Mouse (Mus musculus): ENCODE measurements at regions not wholly inside any gene's neighbourhood (a gene's known extent, or its start where the extent isn't known, plus 50 kb on each side); places are given as distances from the start of the nearest gene placed in this dataset.
"Not testable (repeated sequence)": the region's sequence is repeated elsewhere in the genome, so short reads cannot be mapped to it uniquely, and the experiment has no call there.

GRCm38 (mm10) chr10:38704762-38705130 lies 116.8 kb downstream of the Rfpl4b start:
- in situ Hi-C loops (cut with MboI, MseI) = not testable (repeated sequence)

GRCm38 (mm10) chr10:38703954-38704761 lies 117.4 kb downstream of the Rfpl4b start:
- in situ Hi-C loops (cut with MboI, MseI) = no loop called here

DNA sequence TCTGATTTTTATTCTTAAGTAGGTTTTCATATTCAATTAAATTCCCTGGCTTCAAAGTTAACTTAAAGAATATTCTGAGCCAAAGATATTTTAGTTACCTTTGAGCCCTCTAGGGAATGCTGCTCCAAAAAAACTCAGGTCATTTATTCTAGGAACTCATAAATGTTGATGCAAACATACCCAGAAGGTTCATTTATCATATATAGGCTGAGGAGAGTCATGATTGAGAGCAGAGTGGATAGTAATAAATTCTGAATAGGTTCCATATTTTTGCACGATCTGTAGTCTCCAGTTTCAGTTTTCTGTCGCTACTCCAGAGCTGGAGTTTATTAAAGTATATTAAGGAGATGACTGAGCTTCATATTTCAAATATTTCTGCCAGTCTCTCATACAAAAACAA lies 144.1 kb downstream of the Rfpl4b start:
- in situ Hi-C loops (cut with MboI, MseI) = no loop called here

DNA sequence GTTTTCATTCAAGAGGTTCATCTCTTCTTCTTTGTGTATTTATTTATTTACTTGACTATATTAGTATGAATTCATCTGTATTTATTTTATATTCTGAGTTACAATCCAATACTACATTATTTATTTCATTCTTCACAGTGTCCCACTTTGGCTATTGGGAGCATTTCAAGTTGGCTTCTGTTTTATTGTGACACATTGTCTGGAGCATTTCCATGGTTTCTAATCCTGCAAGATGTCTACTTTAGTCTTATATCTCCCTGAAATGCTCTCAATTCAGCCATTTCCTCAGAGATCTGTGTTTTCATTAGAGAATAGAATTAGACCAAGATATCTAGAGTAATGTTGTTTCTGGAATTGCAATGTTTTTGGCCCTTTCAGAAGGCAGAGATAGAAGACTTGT lies 153.0 kb downstream of the Rfpl4b start:
- in situ Hi-C loops (cut with MboI, MseI) = no loop called here

- in situ Hi-C loops (cut with MboI, MseI) = no loop called here
Measured at GRCm38 (mm10) chr10:38667841-38668240, 153.7 kb downstream of the Rfpl4b start.

GRCm38 (mm10) chr10:38635695-38636094 lies 185.9 kb downstream of the Rfpl4b start:
- in situ Hi-C loops (cut with MboI, MseI) = loop anchor here (10.0 kb wide), 1 partner anchor 1781 kb away; no protein-coding TSS in a partner anchor

- in situ Hi-C loops (cut with MboI, MseI) = loop anchor here (10.0 kb wide), 1 partner anchor 1775 kb away; no protein-coding TSS in a partner anchor
Measured at GRCm38 (mm10) chr10:38629907-38630505, 191.6 kb downstream of the Rfpl4b start.

DNA sequence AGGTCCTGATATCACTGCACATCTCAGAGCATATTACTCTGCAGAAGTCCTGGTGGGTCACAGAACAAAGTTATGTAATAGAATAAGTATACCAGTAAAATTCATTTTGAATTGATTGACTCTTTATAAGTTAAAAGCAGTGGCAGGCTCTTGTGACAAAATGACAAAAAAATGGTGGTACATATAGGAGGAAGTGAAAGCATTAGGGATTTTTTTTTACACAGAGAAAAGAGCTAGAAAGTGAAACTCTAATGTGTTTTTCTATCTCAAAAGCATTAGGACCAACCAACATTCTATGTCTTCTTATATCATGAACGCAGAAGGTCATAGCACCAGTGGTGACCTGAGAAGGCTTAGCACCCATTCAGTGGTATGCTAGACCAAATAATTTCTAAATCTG lies 198.2 kb downstream of the Rfpl4b start:
- in situ Hi-C loops (cut with MboI, MseI) = no loop called here

GRCm38 (mm10) chr10:38609606-38610510 lies 211.7 kb downstream of the Rfpl4b start:
- in situ Hi-C loops (cut with MboI, MseI) = no loop called here

GRCm38 (mm10) chr10:38586061-38586460 lies 235.5 kb downstream of the Rfpl4b start:
- in situ Hi-C loops (cut with MboI, MseI) = no loop called here

- in situ Hi-C loops (cut with MboI, MseI) = no loop called here
Measured at GRCm38 (mm10) chr10:38575726-38576125, 245.9 kb downstream of the Rfpl4b start.

GRCm38 (mm10) chr10:38573728-38574127 lies 247.9 kb downstream of the Rfpl4b start:
- in situ Hi-C loops (cut with MboI, MseI) = no loop called here

- in situ Hi-C loops (cut with MboI, MseI) = no loop called here
Measured at GRCm38 (mm10) chr10:38573146-38573545, 248.4 kb downstream of the Rfpl4b start.

- in situ Hi-C loops (cut with MboI, MseI) = no loop called here
Measured at GRCm38 (mm10) chr10:38567270-38567669, 254.3 kb downstream of the Rfpl4b start.

DNA sequence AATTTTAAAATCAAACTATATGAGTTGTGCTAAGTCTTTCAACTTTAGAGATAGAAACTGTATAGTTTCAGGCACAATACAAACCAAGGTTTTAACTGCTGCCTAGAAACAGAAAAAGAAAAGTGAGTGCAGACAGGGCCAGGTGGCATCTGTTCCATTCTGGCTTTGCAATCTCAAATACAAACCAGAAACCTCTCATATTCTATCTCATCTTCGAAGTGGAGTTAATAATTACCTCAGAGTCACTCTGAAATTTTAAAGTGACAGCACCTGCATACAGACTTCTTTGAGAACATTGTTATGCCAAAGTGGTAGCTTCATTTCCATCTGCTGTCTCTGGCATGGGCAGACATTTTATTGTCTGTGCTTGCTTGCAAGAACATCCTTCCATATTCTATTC lies 255.2 kb downstream of the Rfpl4b start:
- in situ Hi-C loops (cut with MboI, MseI) = no loop called here

DNA sequence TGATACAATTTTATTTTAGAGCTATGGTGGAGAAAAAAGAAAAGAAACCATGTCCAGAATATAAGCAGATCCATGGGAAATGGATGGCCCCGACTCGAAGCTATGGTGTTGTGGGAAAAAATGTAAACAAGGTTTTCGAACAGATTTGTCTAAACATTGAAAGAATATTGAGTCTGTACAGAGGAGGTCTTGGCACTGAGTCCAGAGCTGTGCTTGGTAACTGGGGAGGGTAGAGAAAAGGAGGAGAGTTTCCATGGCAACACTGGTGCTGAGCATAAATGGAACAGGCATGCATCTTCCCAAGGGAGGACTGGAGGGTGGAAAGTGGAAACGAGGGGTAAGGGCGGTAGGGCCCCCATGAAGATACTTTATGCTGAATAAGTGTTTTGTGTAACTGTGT lies 266.5 kb downstream of the Rfpl4b start:
- in situ Hi-C loops (cut with MboI, MseI) = no loop called here

- in situ Hi-C loops (cut with MboI, MseI) = no loop called here
Measured at GRCm38 (mm10) chr10:38553688-38554680, 267.6 kb downstream of the Rfpl4b start.

DNA sequence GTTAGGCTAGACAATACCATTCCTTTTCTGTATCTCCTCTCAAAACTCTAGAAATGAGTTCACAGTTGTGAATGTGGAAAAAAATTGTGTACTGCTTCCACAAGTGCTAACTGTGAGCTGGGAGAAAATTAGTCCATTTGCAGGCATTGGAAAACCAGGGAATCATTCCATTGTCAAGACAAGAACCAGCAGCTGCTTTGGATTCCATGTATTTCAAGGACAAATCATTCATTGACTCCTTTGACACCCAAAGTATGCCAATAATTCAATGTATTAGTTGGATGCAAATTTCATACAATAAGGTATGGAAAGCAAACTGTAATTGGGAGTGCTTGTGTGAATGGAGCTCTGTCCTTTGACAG lies 268.3 kb downstream of the Rfpl4b start:
- in situ Hi-C loops (cut with MboI, MseI) = no loop called here

GRCm38 (mm10) chr10:38552350-38553076 lies 269.1 kb downstream of the Rfpl4b start:
- in situ Hi-C loops (cut with MboI, MseI) = no loop called here

GRCm38 (mm10) chr10:38540031-38540430 lies 281.5 kb downstream of the Rfpl4b start:
- in situ Hi-C loops (cut with MboI, MseI) = no loop called here
